Mouse (Mus musculus) Patski (cell line): ENCODE results near the gene Masp1. TPM values are rescaled to one million over a fixed set of nuclear protein-coding genes. Genes with fewer than 3 reads are reported as not detected.
A peak's percentile ranks its signal among the peaks of the same experiment; 100 is the strongest.

Experiments used
- ATAC-seq: fragments of 100-300 bp; one replicate; pipeline ENCODE4 v1.8.0; 2021
- CTCF ChIA-PET: fragments of 350-600 bp; sonication (Branson Sonifier 250); formaldehyde crosslinking; loops from one replicate; lab custom pipeline; 2022; ENCODE audit warnings: inconsistent platforms; lab: Charles Lee
- POLR2A ChIA-PET: fragments of 350-600 bp; sonication (Branson Sonifier 250); formaldehyde crosslinking; loops from one replicate; lab custom pipeline; 2022; ENCODE audit warnings: antibody characterized with exemption, inconsistent platforms; lab: Charles Lee
- DNase-seq: peaks from one replicate; pipeline ENCODE4 v3.0.0-alpha.2; 2011; ENCODE audit warnings: low read depth, low spot score
- H3K27me3 ChIP-seq: fragments of 371-371 bp; one replicate; pipeline ENCODE4 v1.5.1; 2021
- CTCF ChIP-seq: fragments of 100-300 bp; IDR thresholded peaks from one replicate; pipeline ENCODE4 v1.5.1; 2021
- in situ Hi-C: fragments of 300-500 bp; cut with MboI; formaldehyde crosslinking; loops from 3 replicates; pipeline ENCODE4 v1.11.1; 2018; ENCODE audit warnings: low pct_unique_long_range_greater_than_20kb, mixed read lengths
- polyA plus RNA-seq: library from polyadenylated mRNA; unstranded; gene quantifications from one replicate; pipeline ENCODE4 v1.2.3, GENCODE M21; 2021

Masp1 gene
- polyA plus RNA-seq: 81.4 TPM

- CTCF ChIA-PET: interaction anchor here (1.3 to 2.0 kb wide), 4 partner anchors 12 to 61 kb away, joined by 3 to 5 read pairs (median 4); no protein-coding TSS in a partner anchor
Observed at GRCm38 (mm10) chr16:23520235-23520871, at the start of gene Masp1, which contains the start of gene Rtp4. Gene Masp1 (minus strand): TSS chr16:23520815. Gene Rtp4 (plus strand): TSS chr16:23520291.

DNA sequence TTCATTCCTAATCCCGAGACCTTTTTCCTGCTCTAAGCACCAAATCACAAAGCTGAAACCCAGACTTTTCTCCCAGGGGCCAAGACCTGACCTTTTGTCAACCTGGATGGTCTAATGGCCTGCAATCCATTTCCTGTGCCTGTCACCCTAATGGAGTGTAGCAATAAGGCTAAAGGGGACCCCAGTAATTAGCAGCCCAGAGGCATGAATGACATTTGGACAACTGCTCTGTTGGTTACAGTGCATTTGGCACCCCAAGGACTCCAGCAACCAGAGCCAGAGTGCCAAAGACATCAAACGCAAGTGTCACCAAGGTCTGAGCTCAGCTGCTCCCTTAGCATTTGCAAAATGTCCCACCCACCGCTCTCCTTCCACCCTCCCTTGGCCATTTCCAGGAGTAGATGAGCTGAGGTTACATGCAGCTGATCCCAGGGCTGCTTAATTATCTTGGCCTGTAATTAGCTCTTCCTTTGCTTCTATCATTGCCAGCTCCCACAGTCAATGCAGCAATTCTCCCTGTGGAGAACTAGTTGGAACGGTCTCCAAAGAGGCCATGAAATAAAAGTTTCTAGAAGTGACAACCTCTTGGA is 47.8 kb upstream of the Masp1 start:
- DNase-seq (no peak), ATAC-seq (no peak)
- no peak for TF ChIP-seq CTCF
- no peaks in the 10 kb centered on the region for H3K27me3 ChIP-seq
- in situ Hi-C loops: no loop called here
- ChIA-PET POLR2A (no interaction called here), CTCF (interaction anchor here (2.3 kb wide), 1 partner anchor 17 kb away, joined by 6 read pairs; no protein-coding TSS in a partner anchor)

More at GRCm38 (mm10) chr16:23520235-23520871, at the start of gene Masp1, which contains the start of gene Rtp4:
- no peak for TF ChIP-seq CTCF
- POLR2A ChIA-PET: interaction anchor here (1.0 kb wide), 1 partner anchor 23 kb away, joined by 3 read pairs; no protein-coding TSS in a partner anchor
- in situ Hi-C loops: no loop called here
- H3K27me3 ChIP-seq: no peaks in the 10 kb centered on the region
- DNase-seq: no peak
- peak; percentile 75 for ATAC-seq

- in situ Hi-C loops: loop anchor here (5.0 kb wide), 1 partner anchor 75 kb away; no protein-coding TSS in a partner anchor
- DNase-seq (no peak), ATAC-seq (no peak)
- TF ChIP-seq CTCF: no peak
- H3K27me3 ChIP-seq: no peaks in the 10 kb centered on the region
- CTCF ChIA-PET: no interaction called here
- POLR2A ChIA-PET: no interaction called here
Observed at GRCm38 (mm10) chr16:23557669-23558068, 37.1 kb upstream of the Masp1 start.

- in situ Hi-C loops: loop anchor here (5.0 kb wide), 1 partner anchor 75 kb away; no protein-coding TSS in a partner anchor
- ChIA-PET POLR2A (no interaction called here), CTCF (no interaction called here)
- DNase-seq: no peak
- ATAC-seq: no peak
- no peaks in the 10 kb centered on the region for H3K27me3 ChIP-seq
- TF ChIP-seq CTCF: no peak
Observed at GRCm38 (mm10) chr16:23557195-23557594, 36.6 kb upstream of the Masp1 start.

DNA sequence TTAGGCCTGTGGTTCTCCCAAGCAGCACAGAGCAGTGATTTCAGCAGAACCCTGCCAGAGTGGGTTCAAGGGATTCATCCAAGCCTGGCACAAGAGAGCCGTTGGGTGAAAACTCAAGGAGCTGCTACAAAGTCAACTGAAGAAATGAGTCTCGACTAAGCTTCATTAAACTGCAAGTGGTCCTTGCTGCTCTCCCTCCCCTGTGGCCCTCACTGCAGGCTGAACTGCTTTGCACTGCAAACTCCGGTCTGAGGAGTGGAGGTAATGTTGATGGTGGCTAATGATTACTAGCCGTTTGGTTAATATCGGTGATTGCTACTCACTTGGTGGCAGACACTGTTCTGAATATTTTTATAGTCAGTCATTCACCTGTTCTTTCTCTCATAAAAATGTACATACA is 34.1 kb upstream of the Masp1 start:
- ChIA-PET POLR2A (no interaction called here), CTCF (interaction anchor here (7.2 kb wide), 1 partner anchor 343 kb away, joined by 54 read pairs; no protein-coding TSS in a partner anchor)
- DNase-seq: peak; percentile 13
- H3K27me3 ChIP-seq: no peaks in the 10 kb centered on the region
- no peak for ATAC-seq
- in situ Hi-C loops: loop anchor here (5.0 kb wide), 1 partner anchor 78 kb away; no protein-coding TSS in a partner anchor
- TF ChIP-seq CTCF: no peak

DNA sequence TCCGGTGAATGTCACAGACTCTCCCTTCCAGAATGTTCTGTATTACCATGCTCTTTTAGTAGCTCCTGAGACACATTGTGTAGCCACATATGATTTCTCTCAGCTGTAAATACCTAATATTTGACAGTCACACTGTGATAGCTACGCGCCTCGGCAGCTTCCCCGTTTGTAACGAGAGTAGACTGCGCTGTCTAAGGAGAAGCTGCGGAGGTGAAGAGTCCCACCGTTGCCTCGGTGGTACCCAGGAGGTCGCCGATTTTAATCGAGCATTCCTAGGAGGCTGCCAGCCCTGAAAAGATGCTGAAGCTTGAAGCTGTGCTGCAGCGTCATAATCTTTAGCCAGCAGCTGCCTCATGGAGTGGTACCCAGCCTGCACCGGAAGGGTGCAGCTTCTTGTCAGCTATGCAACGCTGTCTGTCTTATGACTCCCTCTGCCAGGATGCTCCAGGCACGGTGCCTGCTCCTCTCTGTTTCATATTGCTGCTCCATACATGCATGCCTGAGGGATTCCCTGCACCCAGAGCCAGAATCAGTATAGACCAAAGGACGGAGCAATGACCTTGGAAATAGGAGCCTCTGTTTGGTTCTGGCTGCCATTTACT is 30.5 kb upstream of the Masp1 start:
- in situ Hi-C loops: no loop called here
- no peaks in the 10 kb centered on the region for H3K27me3 ChIP-seq
- no peak for ATAC-seq
- no peak for TF ChIP-seq CTCF
- ChIA-PET CTCF (interaction anchor here (0.6 to 7.2 kb wide), 11 partner anchors 11 to 402 kb away, joined by 3 to 54 read pairs (median 3); no protein-coding TSS in a partner anchor), POLR2A (interaction anchor here (1.1 kb wide), 1 partner anchor 346 kb away, joined by 3 read pairs; no protein-coding TSS in a partner anchor)
- no peak for DNase-seq

GRCm38 (mm10) chr16:23550346-23550980 is 29.8 kb upstream of the Masp1 start:
- DNase-seq: peak; percentile 17
- TF ChIP-seq CTCF: peak; percentile 89
- ChIA-PET CTCF (interaction anchor here (0.6 to 7.2 kb wide), 11 partner anchors 12 to 466 kb away, joined by 3 to 54 read pairs (median 3); no protein-coding TSS in a partner anchor), POLR2A (interaction anchor here (1.1 kb wide), 1 partner anchor 347 kb away, joined by 3 read pairs; no protein-coding TSS in a partner anchor)
- no peak for ATAC-seq
- in situ Hi-C loops: no loop called here
- H3K27me3 ChIP-seq: no peaks in the 10 kb centered on the region

- ChIA-PET CTCF (no interaction called here), POLR2A (no interaction called here)
- TF ChIP-seq CTCF: peak; percentile 59
- no peaks in the 10 kb centered on the region for H3K27me3 ChIP-seq
- ATAC-seq (no peak), DNase-seq (no peak)
- in situ Hi-C loops: loop anchor here (5.0 kb wide), 2 partner anchors 95 to 350 kb away; no protein-coding TSS in a partner anchor
Observed at GRCm38 (mm10) chr16:23547783-23548182, 27.2 kb upstream of the Masp1 start.

- no peaks in the 10 kb centered on the region for H3K27me3 ChIP-seq
- DNase-seq (no peak), ATAC-seq (no peak)
- in situ Hi-C loops: no loop called here
- ChIA-PET POLR2A (no interaction called here), CTCF (interaction anchor here (2.6 kb wide), 1 partner anchor 355 kb away, joined by 6 read pairs; no protein-coding TSS in a partner anchor)
- TF ChIP-seq CTCF: no peak
Observed at GRCm38 (mm10) chr16:23544361-23544760, 23.7 kb upstream of the Masp1 start.

DNA sequence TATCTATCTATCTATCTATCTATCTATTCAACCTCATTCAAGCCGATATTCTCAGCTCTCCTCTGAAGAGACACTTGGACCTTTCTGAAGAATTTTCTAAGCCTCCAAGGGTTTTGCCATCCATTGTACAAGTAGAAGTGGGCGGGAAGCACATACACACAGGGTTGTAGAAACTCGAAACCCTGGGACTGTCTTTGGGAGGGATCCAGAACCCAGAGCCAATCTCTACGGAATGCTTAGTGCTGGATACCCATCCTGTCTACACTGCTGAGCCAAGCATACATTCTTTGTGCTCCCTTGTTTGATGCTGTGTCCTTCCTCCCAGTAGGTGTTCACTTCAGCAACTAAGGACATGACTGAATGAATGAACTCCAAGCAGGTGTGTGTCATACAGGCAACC is 22.3 kb upstream of the Masp1 start:
- ChIA-PET POLR2A (no interaction called here), CTCF (interaction anchor here (1.1 kb wide), 2 partner anchors 10 to 356 kb away, joined by 4 read pairs; no protein-coding TSS in a partner anchor)
- DNase-seq (no peak), ATAC-seq (no peak)
- in situ Hi-C loops: no loop called here
- H3K27me3 ChIP-seq: no peaks in the 10 kb centered on the region
- TF ChIP-seq CTCF: no peak
